Mouse (Mus musculus): Measurements from ENCODE around the gene Klhdc2.

Gene Klhdc2

GRCm38 (mm10) chr12:69304051-69304450 lies 7.6 kb downstream of the Klhdc2 start:
- no peak for DNase-seq

- DNase-seq, result no peak
Measured at GRCm38 (mm10) chr12:69306333-69306732, 9.9 kb downstream of the Klhdc2 start.

- no peak for DNase-seq
Measured at GRCm38 (mm10) chr12:69309659-69310058, 13.2 kb downstream of the Klhdc2 start.

GRCm38 (mm10) chr12:69318431-69318830 lies 21.9 kb downstream of the Klhdc2 start:
- no peak for DNase-seq

GRCm38 (mm10) chr12:69331187-69331586 lies 34.7 kb downstream of the Klhdc2 start:
- no peak for DNase-seq

- no peak for DNase-seq
Measured at GRCm38 (mm10) chr12:69332147-69332546, 35.7 kb downstream of the Klhdc2 start.

GRCm38 (mm10) chr12:69333547-69333946 lies 37.1 kb downstream of the Klhdc2 start:
- peak in 1 of 2 experiments; percentile 31 for DNase-seq

GRCm38 (mm10) chr12:69349928-69350327 lies 53.4 kb downstream of the Klhdc2 start:
- no peak for DNase-seq

GRCm38 (mm10) chr12:69351685-69352084 lies 55.2 kb downstream of the Klhdc2 start:
- DNase-seq, result no peak

GRCm38 (mm10) chr12:69356546-69357299 lies 60.2 kb downstream of the Klhdc2 start, which contains the start of gene Nemf:
Gene Nemf, minus strand, starts transcription at chr12:69357165.
- DNase-seq, result peak; percentile 74 to 75

GRCm38 (mm10) chr12:69357300-69357646 lies 60.8 kb downstream of the Klhdc2 start:
- DNase-seq, result no peak

Measured in spleen, adult 18-20 months (tissue).